Mouse (Mus musculus) embryonic facial prominence, embryonic 15.5 days (tissue): ENCODE results near the gene Rpp25l. TPM values are rescaled to one million over a fixed set of nuclear protein-coding genes. Genes with fewer than 3 reads are reported as not detected.

Source experiments
- ATAC-seq: fragments of 200-750 bp; cut with Nextera tagmentation; 2 replicates; pipeline ENCODE4 v1.8.0; 2017; ENCODE audit warnings: low read depth, moderate TSS enrichment; ENCODE audit not compliant: insufficient number of reproducible peaks, low FRiP score, low TSS enrichment
- H3K27ac ChIP-seq: fragments of 300-500 bp; sonication (generic); replicated peaks from 2 replicates; pipeline ENCODE4 v1.5.1; 2015; ENCODE audit warnings: mild to moderate bottlenecking, inconsistent platforms
- H3K27me3 ChIP-seq: fragments of 300-500 bp; sonication (generic); 2 replicates; pipeline ENCODE4 v1.6.1; 2015; ENCODE audit warnings: inconsistent platforms
- H3K36me3 ChIP-seq: fragments of 300-500 bp; sonication (generic); 2 replicates; pipeline ENCODE4 v1.6.1; 2015; ENCODE audit warnings: mild to moderate bottlenecking, inconsistent platforms
- H3K4me1 ChIP-seq: fragments of 300-500 bp; sonication (generic); 2 replicates; pipeline ENCODE4 v1.6.1; 2015; ENCODE audit warnings: inconsistent platforms
- H3K4me2 ChIP-seq: fragments of 300-500 bp; sonication (generic); replicated peaks from 2 replicates; pipeline ENCODE4 v1.6.1; 2015; ENCODE audit warnings: mild to moderate bottlenecking, inconsistent platforms
- H3K4me3 ChIP-seq: fragments of 300-500 bp; sonication (generic); replicated peaks from 2 replicates; pipeline ENCODE4 v1.5.1; 2015; ENCODE audit warnings: mild to moderate bottlenecking, inconsistent platforms
- H3K9ac ChIP-seq: fragments of 300-500 bp; sonication (generic); 2 replicates; pipeline ENCODE4 v1.6.1; 2015; ENCODE audit warnings: inconsistent platforms
- H3K9me3 ChIP-seq: fragments of 300-500 bp; sonication (generic); replicated peaks from 2 replicates; pipeline ENCODE4 v1.6.1; 2016; ENCODE audit warnings: inconsistent platforms
- WGBS: fragments of 180-500 bp; shearing (Covaris S2); methylation state at CpG from one replicate; pipeline ENCODE4 v1.1.7; 2015; 5-methylcytosine and 5-hydroxymethylcytosine counted together
- polyA plus RNA-seq: library from polyadenylated mRNA; unstranded; fragments of >200 nt; fragmentation: Nextera tagmentation; extraction: Ambion mirVana; gene quantifications from 2 replicates; pipeline ENCODE4 v1.2.1, GENCODE M21; 2015

Gene Rpp25l
- polyA plus RNA-seq, 1 experiment from 2014 or later, result 70.0 TPM

- Histone ChIP-seq H3K36me3 (peaks cover 13% of the 10 kb centered on the region; the same call in 1 of the 2 replicates), H3K4me2 (no peak overlapping the region), H3K9ac (no peak overlapping the region), H3K4me1 (peaks cover 43% of the 10 kb centered on the region), H3K4me3 (no peak overlapping the region), H3K27ac (no peak overlapping the region), H3K9me3 (no peaks in the 10 kb centered on the region), H3K27me3 (no peaks in the 10 kb centered on the region)
- ATAC-seq, result no peak
- WGBS, result 89% methylated on average over 13 of the region's 13 CpGs
These were observed 44.0 kb upstream of the Rpp25l start for GRCm38 (mm10) chr4:41757321-41757720.

- Histone ChIP-seq H3K27me3 (no peaks in the 10 kb centered on the region), H3K36me3 (peaks cover 13% of the 10 kb centered on the region; the same call in 1 of the 2 replicates), H3K4me2 (peak overlapping the region; percentile 91), H3K9me3 (no peaks in the 10 kb centered on the region), H3K4me3 (peak overlapping the region; percentile 86), H3K4me1 (peaks cover 34% of the 10 kb centered on the region), H3K27ac (no peak overlapping the region; the same call in 1 of the 2 replicates), H3K9ac (peak overlapping the region; percentile 22)
- no peak for ATAC-seq
- WGBS, result 71% methylated on average over 8 of the region's 8 CpGs
These were observed 43.1 kb upstream of the Rpp25l start for GRCm38 (mm10) chr4:41756440-41756839.

- Histone ChIP-seq H3K4me3 (peak within 1 kb of the TSS; percentile 86), H3K4me2 (peak within 1 kb of the TSS; percentile 91), H3K4me1 (peaks cover 26% of the 10 kb centered on the region), H3K9me3 (no peaks in the 10 kb centered on the region), H3K27me3 (no peaks in the 10 kb centered on the region), H3K36me3 (peaks cover 13% of the 10 kb centered on the region; the same call in 1 of the 2 replicates), H3K9ac (peak within 1 kb of the TSS; percentile 79), H3K27ac (peak within 1 kb of the TSS; percentile 91)
- WGBS, result under 1% methylated on average over 57 of the region's 57 CpGs
- ATAC-seq, result peak; percentile 66
These were observed 42.3 kb upstream of the Rpp25l start, which contains the start of gene Sigmar1 for GRCm38 (mm10) chr4:41755338-41756305. Gene Sigmar1, minus strand, starts transcription at chr4:41756157.

GRCm38 (mm10) chr4:41754797-41755337 lies 41.5 kb upstream of the Rpp25l start, which contains the start of gene Galt:
Gene Galt, plus strand, starts transcription at chr4:41755228.
- peak within 1 kb of the TSS; percentile 86 for H3K4me3 ChIP-seq
- H3K27ac ChIP-seq, result peak within 1 kb of the TSS; percentile 91
- peak within 1 kb of the TSS; percentile 91 for H3K4me2 ChIP-seq
- peaks cover 20% of the 10 kb centered on the region for H3K4me1 ChIP-seq
- H3K36me3 ChIP-seq, result peaks cover 13% of the 10 kb centered on the region; the same call in 1 of the 2 replicates
- 11% methylated on average over 14 of the region's 14 CpGs for WGBS
- H3K27me3 ChIP-seq, result no peaks in the 10 kb centered on the region
- ATAC-seq, result 0 out of 2 replicates have a peak, but pooled peaks have one; percentile 21
- no peaks in the 10 kb centered on the region for H3K9me3 ChIP-seq
- H3K9ac ChIP-seq, result peak within 1 kb of the TSS; percentile 79

- Histone ChIP-seq H3K36me3 (no peaks in the 10 kb centered on the region), H3K27ac (no peak overlapping the region), H3K9ac (no peak overlapping the region), H3K4me3 (no peak overlapping the region), H3K9me3 (0 out of 2 replicates have a peak, but pooled peaks cover 8% of the 10 kb centered on the region), H3K4me1 (peaks cover 8% of the 10 kb centered on the region), H3K27me3 (no peaks in the 10 kb centered on the region), H3K4me2 (no peak overlapping the region)
- ATAC-seq, result no peak
- WGBS, result 61% methylated on average over 1 of the region's 1 CpGs
These were observed 31.7 kb upstream of the Rpp25l start for GRCm38 (mm10) chr4:41745021-41745420.

GRCm38 (mm10) chr4:41744131-41744530 lies 30.8 kb upstream of the Rpp25l start:
- 64% methylated on average over 2 of the region's 2 CpGs for WGBS
- H3K36me3 ChIP-seq, result 0 out of 2 replicates have a peak, but pooled peaks cover 4% of the 10 kb centered on the region
- no peak overlapping the region for H3K27ac ChIP-seq
- H3K27me3 ChIP-seq, result no peaks in the 10 kb centered on the region
- peaks cover 15% of the 10 kb centered on the region for H3K4me1 ChIP-seq
- H3K4me3 ChIP-seq, result no peak overlapping the region
- ATAC-seq, result no peak
- H3K9ac ChIP-seq, result no peak overlapping the region
- H3K4me2 ChIP-seq, result no peak overlapping the region
- 0 out of 2 replicates have a peak, but pooled peaks cover 8% of the 10 kb centered on the region for H3K9me3 ChIP-seq

GRCm38 (mm10) chr4:41741158-41741560 lies 27.8 kb upstream of the Rpp25l start:
- Histone ChIP-seq H3K27ac (peak overlapping the region; percentile 89), H3K4me3 (peak overlapping the region; percentile 74), H3K27me3 (no peaks in the 10 kb centered on the region), H3K36me3 (peaks cover 9% of the 10 kb centered on the region; the same call in 1 of the 2 replicates), H3K9ac (peak overlapping the region; percentile 54), H3K9me3 (0 out of 2 replicates have a peak, but pooled peaks cover 4% of the 10 kb centered on the region), H3K4me1 (peaks cover 18% of the 10 kb centered on the region), H3K4me2 (peak overlapping the region; percentile 88)
- WGBS, result under 1% methylated on average over 27 of the region's 27 CpGs
- ATAC-seq, result peak; percentile 96

GRCm38 (mm10) chr4:41740380-41741157 lies 27.2 kb upstream of the Rpp25l start:
- 1% methylated on average over 47 of the region's 48 CpGs for WGBS
- Histone ChIP-seq H3K27ac (peak overlapping the region; percentile 89), H3K4me2 (peak overlapping the region; percentile 88)

GRCm38 (mm10) chr4:41739260-41739659 lies 25.9 kb upstream of the Rpp25l start:
- no peaks in the 10 kb centered on the region for H3K9me3 ChIP-seq
- no peak overlapping the region for H3K4me2 ChIP-seq
- H3K36me3 ChIP-seq, result peaks cover 9% of the 10 kb centered on the region; the same call in 1 of the 2 replicates
- H3K27me3 ChIP-seq, result no peaks in the 10 kb centered on the region
- ATAC-seq, result no peak
- peaks cover 18% of the 10 kb centered on the region for H3K4me1 ChIP-seq
- H3K9ac ChIP-seq, result peak overlapping the region; percentile 1; the same call in 1 of the 2 replicates
- no peak overlapping the region for H3K27ac ChIP-seq
- no peak overlapping the region for H3K4me3 ChIP-seq
- 94% methylated on average over 13 of the region's 13 CpGs for WGBS

More at GRCm38 (mm10) chr4:41740380-41741157, 27.2 kb upstream of the Rpp25l start:
- Histone ChIP-seq H3K36me3 (peaks cover 9% of the 10 kb centered on the region; the same call in 1 of the 2 replicates), H3K9me3 (no peaks in the 10 kb centered on the region), H3K4me1 (peaks cover 18% of the 10 kb centered on the region), H3K9ac (peak overlapping the region; percentile 54), H3K4me3 (peak overlapping the region; percentile 74), H3K27me3 (no peaks in the 10 kb centered on the region)
- ATAC-seq, result peak; percentile 78

GRCm38 (mm10) chr4:41738256-41738603 lies 24.9 kb upstream of the Rpp25l start:
- Histone ChIP-seq H3K27me3 (peaks cover 3% of the 10 kb centered on the region), H3K9ac (no peak overlapping the region), H3K27ac (no peak overlapping the region), H3K36me3 (peaks cover 9% of the 10 kb centered on the region; the same call in 1 of the 2 replicates), H3K4me1 (peaks cover 18% of the 10 kb centered on the region), H3K4me2 (no peak overlapping the region), H3K9me3 (no peaks in the 10 kb centered on the region), H3K4me3 (no peak overlapping the region)
- 57% methylated on average over 1 of the region's 1 CpGs for WGBS
- ATAC-seq, result no peak
